Mouse (Mus musculus): ENCODE data around the gene Ghrh.

Ghrh gene

DNA sequence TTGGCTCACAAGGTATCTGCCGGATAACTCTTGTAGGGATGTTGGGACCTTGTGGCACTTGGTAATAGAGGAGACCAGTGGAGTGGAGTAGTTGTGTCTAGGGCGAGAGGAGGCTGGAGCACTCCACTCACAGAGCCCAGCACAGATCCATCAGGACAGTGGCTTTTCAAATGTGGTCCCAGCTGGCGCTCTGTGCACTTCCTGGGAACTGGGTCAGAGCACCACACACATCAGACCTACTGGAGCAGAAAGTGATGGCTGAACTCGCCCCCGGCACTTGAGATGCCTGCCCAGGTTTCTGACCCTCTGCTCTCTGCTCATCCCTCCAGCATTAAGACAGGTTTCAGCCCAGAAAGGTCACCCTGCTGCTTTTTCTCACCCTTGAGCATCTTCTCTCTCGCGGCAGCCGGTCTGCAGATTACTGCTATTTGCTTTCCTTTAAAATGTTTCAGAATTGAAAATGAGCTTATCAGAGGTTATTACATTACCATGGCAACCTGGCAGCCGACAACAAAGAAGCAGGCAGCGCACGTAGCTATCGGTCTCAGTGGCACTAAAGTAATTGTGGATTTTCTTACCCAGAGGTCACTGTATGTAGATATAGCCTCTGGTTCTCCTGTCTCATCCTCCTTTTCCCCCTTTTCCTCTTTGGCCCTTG, 1.9 kb upstream of the Ghrh start:
- no peak for DNase-seq (ENCODE audit: low spot score)

DNA sequence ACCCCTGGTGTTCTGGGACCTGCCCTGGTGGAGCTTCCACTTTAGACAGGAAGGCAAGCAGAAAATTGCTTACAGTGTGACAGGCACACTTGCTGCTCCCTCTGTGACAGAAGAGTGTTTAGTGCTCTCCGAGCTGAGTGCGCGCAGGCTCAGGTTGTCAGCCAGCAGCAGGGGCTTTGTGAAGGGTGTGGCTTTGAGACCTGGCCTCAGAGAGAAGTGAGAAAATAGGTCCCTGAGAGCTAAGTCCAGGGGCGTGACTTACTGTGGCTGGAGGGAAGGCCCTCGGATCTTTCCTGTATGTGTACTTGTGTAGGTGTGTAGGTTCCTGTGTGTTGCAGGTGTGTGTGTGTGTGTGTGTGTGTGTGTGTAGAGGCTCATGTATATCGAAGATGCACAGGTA, 4.0 kb downstream of the Ghrh start:
- no peak for DNase-seq (ENCODE audit: low spot score)

DNA sequence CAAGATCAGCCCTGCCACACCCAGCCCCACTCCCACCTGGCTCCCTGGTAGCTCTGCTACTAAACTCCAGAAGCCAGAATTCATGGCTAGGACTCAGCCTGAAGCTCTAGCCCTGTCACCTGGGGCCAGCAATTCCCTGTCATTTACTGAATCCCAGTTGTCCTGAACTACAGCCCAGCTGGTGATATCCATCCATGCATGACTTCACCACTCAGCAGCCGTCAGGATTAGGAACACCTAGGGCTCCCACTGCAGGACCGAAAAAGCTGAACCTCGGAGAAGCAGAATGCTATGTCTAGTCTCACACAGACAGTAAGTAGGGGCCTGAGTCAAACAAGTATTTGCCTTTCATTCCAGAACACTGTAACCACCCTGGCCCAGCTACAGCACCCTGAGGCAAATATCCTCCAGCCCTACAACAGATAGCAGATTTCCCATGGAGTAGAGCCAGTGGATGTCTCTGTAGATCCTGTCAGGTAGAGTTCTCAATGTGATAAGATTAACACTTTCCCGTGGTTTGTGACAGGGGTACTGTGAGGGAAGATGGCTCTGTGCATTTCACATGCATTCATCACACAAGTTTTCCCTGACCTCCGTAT, 4.9 kb downstream of the Ghrh start:
- no peak for DNase-seq (ENCODE audit: low spot score)

DNA sequence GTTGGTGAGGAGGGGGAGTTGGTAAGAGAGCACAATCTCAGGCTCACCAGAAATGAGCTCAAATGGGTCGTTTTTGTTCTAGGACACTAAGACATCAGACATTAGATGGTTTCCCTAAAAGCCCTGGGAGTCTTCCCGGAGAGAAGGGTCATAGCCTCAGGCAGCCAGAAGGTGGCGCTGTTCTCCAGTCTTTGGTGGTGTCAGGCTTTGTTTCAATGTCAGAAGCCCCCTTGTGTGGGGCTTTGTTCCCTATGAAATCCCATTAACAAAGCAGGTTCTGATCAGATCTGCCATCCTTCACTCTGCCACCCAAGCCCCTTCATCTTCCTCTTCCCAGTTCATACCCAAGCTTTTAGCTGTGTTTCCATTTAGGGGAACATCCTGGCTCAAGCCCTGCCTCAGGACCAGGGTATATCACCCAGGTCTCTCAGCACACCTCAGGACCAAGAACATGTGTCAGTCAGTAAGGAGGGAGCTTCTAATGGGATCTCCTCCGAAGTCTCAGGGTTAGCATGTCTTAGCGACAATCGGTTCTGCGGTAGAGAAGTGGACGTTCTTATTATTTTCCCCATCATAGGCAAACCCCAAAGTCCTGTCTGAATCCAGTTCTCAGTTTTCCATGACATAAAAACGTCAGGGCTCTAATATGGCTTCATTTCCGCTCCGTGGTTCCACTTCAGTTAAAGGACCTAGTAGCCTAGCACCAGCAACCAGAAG, 5.6 kb downstream of the Ghrh start:
- peak; percentile 50 for DNase-seq (ENCODE audit: low spot score)

DNA sequence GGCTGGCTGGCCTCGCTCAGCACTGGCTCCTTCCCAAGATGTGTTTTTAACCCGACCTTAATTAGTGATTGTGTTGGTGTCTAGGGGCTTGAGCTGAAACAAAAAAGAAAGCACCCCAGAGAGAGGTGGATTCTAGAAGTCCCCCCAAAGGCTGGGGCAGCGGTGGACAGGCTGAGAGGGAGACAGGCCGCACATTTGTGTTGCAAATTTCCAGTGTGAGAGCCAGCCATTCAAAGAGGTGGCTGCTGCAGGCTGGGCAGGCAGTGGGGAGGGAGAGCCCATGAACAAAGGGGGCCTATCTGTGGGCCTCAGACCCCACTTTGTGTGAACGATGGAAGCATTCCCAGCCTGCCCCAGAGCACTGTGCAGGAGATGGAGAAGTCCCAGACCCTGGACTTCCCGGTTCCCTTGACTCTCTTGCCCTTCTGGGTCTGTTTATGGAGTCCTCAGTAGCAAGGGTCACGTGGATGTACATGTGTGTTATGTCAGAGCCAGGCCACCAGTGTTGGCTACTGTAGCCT, 7.0 kb downstream of the Ghrh start:
- no peak for DNase-seq (ENCODE audit: low spot score)

DNA sequence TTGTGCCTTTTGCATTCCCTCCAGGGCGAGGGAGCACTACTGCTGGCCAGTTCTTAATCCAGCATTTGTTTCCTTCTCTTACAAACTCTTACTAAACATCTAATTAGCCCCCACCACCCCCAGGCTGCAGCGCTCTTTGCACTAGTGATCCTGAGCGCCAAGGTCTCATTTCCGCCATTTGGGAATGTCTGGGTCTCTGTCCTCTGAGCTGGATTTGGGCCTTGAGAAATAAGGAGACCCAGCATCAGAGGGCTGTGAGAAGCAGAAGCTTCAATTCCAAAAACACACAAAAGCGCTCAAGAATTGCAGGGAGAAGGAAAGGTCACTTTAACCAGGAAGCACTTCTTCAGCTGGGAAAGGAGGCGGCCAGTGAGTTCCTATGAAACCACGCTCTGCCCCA, 7.8 kb downstream of the Ghrh start:
- DNase-seq (ENCODE audit: low spot score), result no peak

DNA sequence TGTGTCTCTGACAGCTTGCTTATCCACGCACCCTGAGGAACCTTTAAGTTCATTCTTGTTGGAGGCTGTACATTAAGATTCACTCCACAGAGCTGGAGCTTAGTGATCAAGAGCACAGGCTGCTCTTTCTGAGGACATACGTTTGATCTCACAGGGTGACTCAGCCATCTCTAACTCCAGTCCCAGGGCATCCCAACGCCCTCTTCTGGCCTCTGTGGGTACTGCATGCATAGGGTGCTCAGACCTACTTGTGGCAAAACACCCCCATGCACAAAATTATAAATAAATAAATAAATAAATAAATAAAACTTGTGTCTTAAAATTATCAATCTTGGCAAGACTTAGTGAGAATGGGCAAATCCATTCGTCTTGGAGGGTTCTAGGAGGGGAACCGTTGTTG, 8.6 kb downstream of the Ghrh start:
- peak; percentile 75 for DNase-seq (ENCODE audit: low spot score)

DNA sequence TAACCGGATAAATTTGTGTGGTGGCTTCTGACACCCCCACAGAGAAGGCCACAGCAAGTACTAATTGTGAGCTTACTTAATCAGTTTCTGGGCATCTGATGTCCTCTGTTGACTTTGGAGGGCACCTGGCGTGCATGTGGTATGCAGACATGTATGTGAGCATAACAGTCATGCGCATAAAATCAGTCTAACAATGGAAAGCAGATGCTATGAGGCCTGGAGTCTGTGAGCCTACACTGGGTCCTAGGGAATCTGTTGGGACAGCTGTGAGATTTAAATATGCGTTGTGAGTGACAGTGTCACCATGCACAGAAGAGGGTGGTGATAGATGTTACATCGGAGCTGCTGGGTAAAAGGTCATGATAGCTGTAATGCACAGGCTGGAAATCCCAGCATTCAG, 15.2 kb downstream of the Ghrh start:
- no peak for DNase-seq (ENCODE audit: low spot score)

DNA sequence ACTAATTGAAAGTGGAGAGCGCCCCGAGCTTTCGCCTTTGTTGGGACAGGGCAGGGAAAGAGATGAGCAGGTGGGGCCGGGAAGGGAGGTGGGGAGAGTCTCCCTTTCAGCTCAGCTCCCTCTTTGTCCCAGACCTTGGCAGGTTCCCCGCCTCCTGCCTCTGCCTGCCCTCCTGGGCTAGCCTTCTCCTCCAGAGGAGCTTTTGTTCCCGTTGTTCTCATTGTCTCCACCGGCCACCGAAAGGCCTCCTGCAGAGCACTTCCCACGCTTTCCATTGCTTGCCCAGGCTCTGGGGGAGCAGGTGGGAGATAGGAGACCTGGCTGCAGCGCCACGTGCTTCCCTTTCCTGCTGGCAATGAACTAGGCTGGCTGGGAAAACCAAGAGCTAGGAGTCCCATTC, 18.7 kb downstream of the Ghrh start:
- DNase-seq (ENCODE audit: low spot score), result no peak

DNA sequence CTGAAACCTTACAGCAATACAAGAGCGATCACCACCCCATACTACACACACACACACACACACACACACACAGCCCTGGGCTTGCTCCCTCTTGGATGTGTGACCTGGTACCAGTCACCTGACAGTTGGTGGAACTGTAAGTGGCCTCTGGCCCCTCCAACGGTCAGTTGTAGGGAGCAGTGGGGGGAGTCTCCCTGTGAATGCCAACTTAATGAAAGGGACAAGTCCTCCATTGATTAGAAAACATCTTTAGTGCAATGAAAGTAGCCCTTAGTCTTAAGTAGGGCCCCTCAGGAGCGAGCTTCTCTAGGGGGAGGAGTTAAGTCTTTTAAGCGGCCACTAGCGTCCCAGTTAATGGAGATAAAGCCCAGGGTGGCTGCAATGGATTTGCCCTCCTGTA, 19.2 kb downstream of the Ghrh start:
- DNase-seq (ENCODE audit: low spot score), result no peak

DNA sequence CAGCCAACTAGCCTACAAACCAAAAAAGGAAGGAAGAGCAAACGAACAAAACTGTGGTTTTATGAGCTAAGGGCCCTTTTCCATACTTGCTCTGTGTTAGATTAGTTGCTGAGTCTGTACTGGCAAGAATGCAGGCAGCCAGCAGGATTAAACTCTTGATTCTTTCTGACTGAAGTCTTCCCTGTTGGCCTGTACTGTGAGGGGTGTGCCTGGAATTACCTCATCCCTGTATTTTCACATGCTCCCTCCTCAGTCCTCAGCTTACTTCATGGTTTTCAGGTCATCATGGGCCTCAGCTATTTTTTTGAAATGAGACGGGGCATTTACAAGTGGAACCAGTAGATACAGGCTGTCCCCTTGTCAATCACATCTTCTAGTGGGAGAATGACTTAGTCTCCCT, 22.1 kb downstream of the Ghrh start:
- no peak for DNase-seq (ENCODE audit: low spot score)

DNA sequence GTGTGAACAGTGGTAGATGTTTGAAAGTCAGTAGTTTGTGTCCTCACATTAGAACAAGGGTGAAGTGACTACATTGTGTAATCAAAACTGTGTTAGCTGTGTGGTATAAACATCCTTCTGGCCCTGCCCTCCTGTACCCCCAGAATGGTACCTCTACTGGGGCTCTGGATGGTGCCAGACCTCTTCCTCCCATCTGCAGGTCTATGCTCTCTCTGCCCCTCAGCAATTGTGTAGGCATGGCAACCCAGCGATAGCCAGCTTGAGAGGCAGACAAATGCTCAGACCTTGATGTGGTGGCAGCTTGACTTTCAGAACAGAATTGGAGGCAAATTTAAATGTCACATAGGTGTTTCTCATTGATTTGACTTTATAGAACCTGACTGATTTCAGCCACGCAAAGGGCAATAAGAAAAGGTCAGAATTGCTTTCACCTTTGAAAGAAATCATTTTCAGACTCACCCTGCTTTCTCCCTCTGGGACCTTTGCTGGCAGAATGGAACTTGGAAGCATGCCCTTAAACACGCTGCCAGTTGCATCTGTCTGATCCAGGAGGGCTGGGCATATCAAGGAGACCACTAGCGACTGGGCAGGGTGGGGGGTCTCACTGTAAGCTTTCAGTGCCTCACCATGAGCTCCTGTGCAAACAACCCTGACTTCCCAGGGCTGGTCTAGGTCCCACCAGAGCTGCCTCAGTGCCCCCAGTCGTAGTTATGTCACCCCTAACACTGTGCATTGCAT, 25.1 kb downstream of the Ghrh start:
- DNase-seq (ENCODE audit: low spot score), result no peak

DNA sequence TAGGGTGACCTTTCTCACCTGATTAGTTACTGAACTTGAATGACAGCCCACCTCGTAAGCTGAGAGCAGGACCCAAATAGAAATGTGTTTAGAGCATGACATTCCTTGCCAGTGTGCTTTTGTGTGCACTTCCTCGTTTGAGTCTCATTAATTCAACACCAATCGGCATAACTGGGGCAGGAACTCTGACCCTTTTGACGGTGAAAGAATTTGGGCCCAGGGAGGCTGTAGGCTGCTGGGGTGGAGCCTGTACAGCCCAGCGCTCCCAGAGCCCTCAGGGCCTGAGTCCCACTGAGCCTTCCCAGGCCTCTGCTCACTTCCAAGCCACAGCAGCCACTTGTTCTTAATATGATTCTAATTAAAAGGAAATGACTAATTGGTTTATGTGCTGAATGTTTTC, 26.4 kb downstream of the Ghrh start:
- DNase-seq (ENCODE audit: low spot score), result no peak

DNA sequence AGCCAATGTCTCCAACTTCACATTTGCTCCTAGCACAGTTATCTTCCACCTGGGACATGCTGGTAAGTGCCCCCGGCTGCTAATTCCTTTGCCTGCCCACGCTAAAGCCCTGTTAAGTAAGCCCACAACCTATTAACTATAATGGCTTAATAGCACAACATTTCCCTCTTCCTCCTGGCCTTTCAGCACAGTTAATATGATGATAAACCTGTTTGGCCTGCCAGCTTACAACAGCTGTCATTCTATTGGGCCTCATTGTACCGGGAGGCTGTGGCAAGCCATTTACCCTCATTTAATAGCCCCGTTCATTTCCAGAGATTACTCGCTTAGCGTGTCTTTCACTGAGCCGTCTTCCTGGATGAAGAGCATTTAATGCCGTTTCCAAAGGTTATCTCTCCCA, 27.2 kb downstream of the Ghrh start:
- no peak for DNase-seq (ENCODE audit: low spot score)

DNA sequence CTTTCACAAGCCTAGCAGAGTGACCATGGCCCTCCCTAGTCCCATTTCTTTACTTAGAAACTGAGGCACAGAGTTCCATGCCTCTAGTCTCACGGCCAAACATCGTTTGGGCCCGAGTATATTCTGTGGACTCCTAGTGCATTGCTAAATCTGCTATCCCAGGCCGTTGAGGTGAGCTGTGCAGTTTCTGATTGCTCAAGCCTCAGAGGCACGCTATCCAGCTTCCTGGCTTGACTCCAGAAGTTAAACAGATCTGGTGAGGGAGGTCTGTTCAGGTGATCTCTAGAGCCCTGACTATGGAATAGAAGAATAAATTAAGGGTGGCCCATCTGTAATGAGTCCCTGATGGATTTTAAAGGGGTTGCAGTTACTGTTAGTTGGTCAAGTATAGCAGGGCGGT, 30.1 kb downstream of the Ghrh start:
- no peak for DNase-seq (ENCODE audit: low spot score)

DNA sequence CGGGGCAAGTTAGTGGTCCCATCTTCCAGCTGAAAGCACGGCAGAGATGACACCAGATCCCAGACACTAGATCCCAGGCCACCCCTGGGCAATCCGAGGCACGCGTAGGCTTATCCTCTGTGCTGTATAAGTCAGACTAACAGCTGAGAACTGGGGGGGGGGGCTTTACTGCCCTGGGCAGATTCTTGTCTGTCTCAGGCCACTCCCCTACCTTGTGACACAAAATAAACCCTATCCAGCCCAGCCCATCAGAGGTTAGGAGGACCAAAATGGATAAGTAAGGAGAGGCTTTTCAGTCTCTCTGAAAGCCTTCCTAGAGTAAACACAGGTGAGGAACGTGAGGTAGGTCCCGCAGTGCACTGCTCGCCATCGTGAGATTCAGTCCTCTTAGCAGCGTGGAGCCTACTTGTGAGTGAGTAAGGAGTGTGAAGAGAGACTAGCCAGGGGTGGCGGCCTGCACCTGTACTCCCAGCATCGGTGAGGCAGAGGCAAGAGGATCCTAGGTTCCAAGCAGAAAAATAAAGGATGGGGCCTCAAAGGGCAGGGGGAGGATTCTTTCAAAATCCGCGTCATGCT, 30.9 kb downstream of the Ghrh start:
- no peak for DNase-seq (ENCODE audit: low spot score)

DNA sequence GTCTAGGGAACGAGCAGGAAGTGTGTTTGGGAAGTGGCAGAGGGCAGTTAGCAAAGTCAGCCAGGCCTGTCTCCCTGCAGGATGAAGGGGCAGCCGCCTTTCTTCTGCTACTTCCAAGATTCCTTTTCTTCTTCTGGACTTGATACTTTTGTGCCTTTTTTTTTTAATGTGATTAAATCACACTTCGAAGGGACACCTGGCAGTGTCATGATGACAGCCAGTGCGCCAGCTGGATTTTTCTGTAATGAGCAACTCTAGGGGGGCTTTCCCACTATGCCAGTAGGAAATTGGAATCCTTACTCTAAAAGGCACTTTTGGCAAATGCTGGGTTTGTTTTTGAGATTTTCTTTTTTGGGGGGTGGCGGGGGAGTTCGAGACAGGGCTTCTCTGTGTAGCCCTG, 31.8 kb downstream of the Ghrh start:
- DNase-seq (ENCODE audit: low spot score), result no peak

DNA sequence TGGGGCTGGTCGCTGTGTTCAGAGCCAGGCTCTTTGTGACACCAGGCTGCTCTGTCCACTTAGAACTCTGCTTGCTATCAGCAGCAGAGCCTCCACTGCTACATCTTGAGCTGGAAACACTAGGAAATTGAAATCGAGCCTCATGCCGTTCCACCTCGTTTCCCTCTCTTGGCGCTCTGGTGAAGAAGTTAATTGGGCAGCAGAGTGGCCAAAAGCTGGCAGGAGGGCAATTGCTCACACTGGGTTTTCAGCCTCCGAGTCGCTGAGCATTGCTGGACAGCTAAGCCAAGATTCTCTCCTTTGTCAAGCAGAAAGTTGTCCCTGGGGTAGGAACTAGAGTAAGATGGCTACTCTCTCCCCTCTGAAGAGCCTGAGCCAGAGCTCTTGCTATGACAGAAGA, 33.0 kb downstream of the Ghrh start:
- no peak for DNase-seq (ENCODE audit: low spot score)

DNA sequence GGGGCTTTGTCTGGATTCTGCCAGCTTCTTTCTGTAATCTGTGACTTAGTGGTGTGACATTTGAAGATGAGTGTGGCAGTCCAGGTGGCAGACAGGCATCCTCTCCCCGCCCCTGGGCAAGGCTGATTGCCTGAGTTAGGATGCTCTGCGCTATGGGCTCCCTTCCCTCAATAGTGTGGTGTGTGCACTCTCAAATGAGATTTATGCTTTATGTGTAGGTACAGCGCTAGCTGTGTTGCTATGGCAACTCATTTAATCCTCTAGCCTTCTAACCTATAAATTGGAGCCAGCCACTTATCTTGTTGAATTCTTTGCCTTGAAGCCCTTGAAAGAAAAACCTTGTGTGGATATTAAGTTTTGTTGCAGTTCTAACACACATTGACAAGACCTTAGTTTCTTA, 33.6 kb downstream of the Ghrh start:
- DNase-seq (ENCODE audit: low spot score), result no peak

DNA sequence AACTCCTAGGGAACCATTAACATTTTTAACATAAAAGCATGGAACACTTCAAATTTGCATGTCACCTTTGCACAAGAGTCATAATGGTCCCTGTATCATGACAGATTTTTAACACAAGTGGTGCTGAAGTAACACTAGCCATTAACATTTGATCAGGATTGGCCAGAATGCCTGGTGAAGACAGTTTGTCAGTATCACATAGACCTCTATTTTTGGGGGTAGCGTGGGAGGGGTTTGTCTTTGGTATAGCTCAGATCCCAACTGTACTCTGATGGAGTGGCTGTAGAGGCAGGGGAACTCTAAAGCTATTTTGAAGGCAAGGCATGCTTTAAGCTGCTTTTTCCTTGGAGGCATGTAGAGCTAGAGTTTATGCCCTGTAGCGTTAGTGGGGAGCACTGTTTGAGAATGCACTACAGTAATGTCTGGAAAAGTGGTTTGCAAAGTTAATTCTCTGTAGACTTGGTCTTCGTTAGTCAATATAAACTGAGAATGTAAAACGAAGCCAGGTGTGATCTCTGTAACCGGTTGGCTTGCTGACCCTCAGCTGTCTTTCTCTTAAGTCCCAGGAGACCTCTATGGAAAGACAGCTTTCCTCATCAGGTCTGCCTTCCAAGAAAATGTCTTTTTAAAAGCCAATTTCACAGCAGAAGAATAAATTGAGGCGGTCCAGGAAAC, 36.2 kb downstream of the Ghrh start:
- no peak for DNase-seq (ENCODE audit: low spot score)

DNA sequence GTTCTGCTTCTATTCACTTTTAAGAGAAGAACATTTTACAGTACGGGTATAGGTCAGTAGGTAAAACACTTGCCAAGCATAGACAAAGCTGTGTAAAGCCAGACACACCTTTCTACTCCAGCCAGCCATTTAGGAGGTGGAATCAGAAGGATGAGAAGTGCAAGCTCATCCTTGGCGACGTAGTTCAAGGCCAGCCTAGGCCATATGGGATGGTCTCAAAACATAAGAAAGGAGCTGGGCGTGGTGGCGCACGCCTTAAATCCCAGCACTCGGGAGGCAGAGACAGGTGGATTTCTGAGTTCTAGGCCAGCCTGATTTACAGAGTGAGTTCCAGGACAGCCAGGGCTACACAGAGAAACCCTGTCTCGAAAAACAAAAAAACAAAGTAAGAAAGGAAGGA, 37.7 kb downstream of the Ghrh start:
- DNase-seq (ENCODE audit: low spot score), result no peak

Data from c-Kit-positive CD71-positive TER-119-positive erythroid progenitor cells, embryonic 14.5 days (primary cell).